Mouse (Mus musculus) myocyte (in vitro differentiated cells): ENCODE measurements at regions not wholly inside any gene's neighbourhood (a gene's known extent, or its start where the extent isn't known, plus 50 kb on each side); places are given as distances from the start of the nearest gene placed in this dataset.

Experiments used
- H3K27me3 ChIP-seq: one replicate; pipeline ENCODE4 v1.6.1; 2011; ENCODE audit not compliant: control insufficient read depth, insufficient read depth, insufficient read length
- H3K36me3 ChIP-seq: one replicate; pipeline ENCODE4 v1.6.1; 2011; ENCODE audit not compliant: control insufficient read depth, insufficient read depth
- H3K4me2 ChIP-seq: one replicate; pipeline ENCODE4 v1.6.1; 2011; ENCODE audit warnings: low read depth, control low read depth
- H3K4me3 ChIP-seq: one replicate; pipeline ENCODE4 v1.5.1; 2011; ENCODE audit warnings: mild to moderate bottlenecking, control low read depth, moderate library complexity
- H3K79me2 ChIP-seq: one replicate; pipeline ENCODE4 v1.6.1; 2011; ENCODE audit not compliant: control insufficient read depth, insufficient read depth
- H3ac ChIP-seq: one replicate; pipeline ENCODE4 v1.6.1; 2011; ENCODE audit not compliant: control insufficient read depth, insufficient read length
- CEBPB ChIP-seq: IDR thresholded peaks from 2 replicates; pipeline ENCODE4 v1.6.1; 2011; ENCODE audit warnings: mild to moderate bottlenecking, moderate library complexity; ENCODE audit not compliant: poor library complexity, insufficient read depth, severe bottlenecking
- E2F4 ChIP-seq: IDR thresholded peaks from one replicate; pipeline ENCODE4 v1.6.1; 2011; ENCODE audit warnings: mild to moderate bottlenecking, control low read depth, moderate library complexity; ENCODE audit not compliant: insufficient read depth
- MAX ChIP-seq: IDR thresholded peaks from one replicate; pipeline ENCODE4 v1.6.1; 2011; ENCODE audit warnings: low read depth, mild to moderate bottlenecking, control low read depth
- MYOD1 ChIP-seq, 3 experiments: IDR thresholded peaks; one replicate each; pipeline ENCODE4 v1.6.1; 2011; ENCODE audit warnings: control low read depth in 2 of 3, low read depth in 2 of 3, mild to moderate bottlenecking in 2 of 3, moderate library complexity in 1 of 3; ENCODE audit not compliant: insufficient read length in 2 of 3, control insufficient read depth in 1 of 3
- MYOG ChIP-seq, 3 experiments: IDR thresholded peaks; one replicate each; pipeline ENCODE4 v1.6.1; 2011; ENCODE audit warnings: control low read depth in 2 of 3, low read depth in 2 of 3, mild to moderate bottlenecking in 2 of 3; ENCODE audit not compliant: insufficient read length in 2 of 3, control insufficient read depth in 1 of 3, insufficient read depth in 1 of 3
- POLR2A ChIP-seq: IDR thresholded peaks from one replicate; pipeline ENCODE4 v1.6.1; 2011; ENCODE audit warnings: low read depth, mild to moderate bottlenecking, control low read depth, moderate library complexity; ENCODE audit not compliant: insufficient read length
- POLR2AphosphoS2 ChIP-seq: IDR thresholded peaks from one replicate; pipeline ENCODE4 v1.6.1; 2011; ENCODE audit warnings: low read depth, control low read depth; ENCODE audit not compliant: insufficient read length
- REST ChIP-seq: IDR thresholded peaks from one replicate; pipeline ENCODE4 v1.6.1; 2011; ENCODE audit warnings: mild to moderate bottlenecking, control low read depth, moderate library complexity; ENCODE audit not compliant: insufficient read depth, insufficient read length
- SRF ChIP-seq: IDR thresholded peaks from one replicate; pipeline ENCODE4 v1.6.1; 2011; ENCODE audit warnings: low read depth; ENCODE audit not compliant: control insufficient read depth, insufficient read length
- TCF12 ChIP-seq: IDR thresholded peaks from one replicate; pipeline ENCODE4 v1.6.1; 2011; ENCODE audit warnings: mild to moderate bottlenecking, control low read depth; ENCODE audit not compliant: poor library complexity, insufficient read depth, severe bottlenecking
- TCF3 ChIP-seq: IDR thresholded peaks from one replicate; pipeline ENCODE4 v1.6.1; 2011; ENCODE audit warnings: low read depth, control low read depth; ENCODE audit not compliant: insufficient read length
- USF1 ChIP-seq: IDR thresholded peaks from one replicate; pipeline ENCODE4 v1.6.1; 2011; ENCODE audit warnings: low read depth, mild to moderate bottlenecking, control low read depth, moderate library complexity

GRCm38 (mm10) chr9:98791709-98792108, 50.6 kb upstream of the Prr23a1 start:
- Histone ChIP-seq H3K36me3 (no peaks in the 10 kb centered on the region), H3K79me2 (no peaks in the 10 kb centered on the region), H3K4me2 (no peak overlapping the region), H3K4me3 (no peak overlapping the region), H3K27me3 (no peaks in the 10 kb centered on the region), H3ac (no peak overlapping the region)
- TF ChIP-seq POLR2AphosphoS2 (no peak), REST (no peak), USF1 (no peak), MYOG (IDR thresholded peaks at IDR 0.05; ENCODE audit: control insufficient read depth in 1 of 3, insufficient read depth in 1 of 3, insufficient read length in 2 of 3, low read depth in 2 of 3) (no peak)

GRCm38 (mm10) chr9:98773651-98774185, 68.6 kb upstream of the Prr23a1 start:
- H3K4me3 ChIP-seq = no peak overlapping the region
- H3K36me3 ChIP-seq = no peaks in the 10 kb centered on the region
- no peak for TF ChIP-seq TCF12
- no peak for TF ChIP-seq CEBPB
- TF ChIP-seq SRF = no peak
- no peak for TF ChIP-seq POLR2AphosphoS2
- no peak for TF ChIP-seq MYOG (IDR thresholded peaks at IDR 0.05; ENCODE audit: control insufficient read depth in 1 of 3, insufficient read depth in 1 of 3, insufficient read length in 2 of 3, low read depth in 2 of 3)
- no peak for TF ChIP-seq POLR2A
- TF ChIP-seq REST = no peak
- no peak for TF ChIP-seq E2F4
- TF ChIP-seq TCF3 = no peak
- no peak for TF ChIP-seq MAX
- no peak for TF ChIP-seq MYOD1 (IDR thresholded peaks at IDR 0.05; ENCODE audit: control insufficient read depth in 1 of 3, insufficient read length in 2 of 3, low read depth in 2 of 3)
- no peak for TF ChIP-seq USF1
- H3ac ChIP-seq = no peak overlapping the region
- H3K79me2 ChIP-seq = no peaks in the 10 kb centered on the region
- H3K4me2 ChIP-seq = no peak overlapping the region
- H3K27me3 ChIP-seq = no peaks in the 10 kb centered on the region

GRCm38 (mm10) chr9:98773212-98773611, 69.1 kb upstream of the Prr23a1 start:
- H3K36me3 ChIP-seq = no peaks in the 10 kb centered on the region
- H3K4me2 ChIP-seq = no peak overlapping the region
- TF ChIP-seq TCF3 (no peak), POLR2A (no peak), MYOD1 (IDR thresholded peaks at IDR 0.05; ENCODE audit: control insufficient read depth in 1 of 3, insufficient read length in 2 of 3, low read depth in 2 of 3) (no peak), SRF (no peak)
- no peaks in the 10 kb centered on the region for H3K79me2 ChIP-seq
- H3K27me3 ChIP-seq = no peaks in the 10 kb centered on the region
- no peak overlapping the region for H3K4me3 ChIP-seq
- H3ac ChIP-seq = no peak overlapping the region

GRCm38 (mm10) chr9:98754764-98755163, 87.5 kb upstream of the Prr23a1 start:
- Histone ChIP-seq H3K4me3 (no peak overlapping the region), H3K27me3 (no peaks in the 10 kb centered on the region), H3K79me2 (no peaks in the 10 kb centered on the region), H3ac (no peak overlapping the region), H3K36me3 (no peaks in the 10 kb centered on the region), H3K4me2 (no peak overlapping the region)
- no peak for TF ChIP-seq MAX
- TF ChIP-seq MYOG (IDR thresholded peaks at IDR 0.05; ENCODE audit: control insufficient read depth in 1 of 3, insufficient read depth in 1 of 3, insufficient read length in 2 of 3, low read depth in 2 of 3) = no peak
- TF ChIP-seq POLR2A = no peak
- no peak for TF ChIP-seq CEBPB
- no peak for TF ChIP-seq POLR2AphosphoS2
- no peak for TF ChIP-seq REST
- no peak for TF ChIP-seq SRF
- no peak for TF ChIP-seq TCF12
- TF ChIP-seq E2F4 = no peak
- TF ChIP-seq USF1 = no peak
- TF ChIP-seq TCF3 = no peak
- no peak for TF ChIP-seq MYOD1 (IDR thresholded peaks at IDR 0.05; ENCODE audit: control insufficient read depth in 1 of 3, insufficient read length in 2 of 3, low read depth in 2 of 3)

- Histone ChIP-seq H3K36me3 (no peaks in the 10 kb centered on the region), H3K4me3 (no peak overlapping the region), H3K27me3 (no peaks in the 10 kb centered on the region), H3ac (no peak overlapping the region), H3K79me2 (no peaks in the 10 kb centered on the region), H3K4me2 (no peak overlapping the region)
- TF ChIP-seq E2F4 (no peak), MYOD1 (IDR thresholded peaks at IDR 0.05; ENCODE audit: control insufficient read depth in 1 of 3, insufficient read length in 2 of 3, low read depth in 2 of 3) (no peak), CEBPB (no peak), POLR2AphosphoS2 (no peak), TCF3 (no peak), TCF12 (no peak), MYOG (IDR thresholded peaks at IDR 0.05; ENCODE audit: control insufficient read depth in 1 of 3, insufficient read depth in 1 of 3, insufficient read length in 2 of 3, low read depth in 2 of 3) (no peak), SRF (no peak), REST (no peak), USF1 (no peak), POLR2A (no peak), MAX (no peak)
Measured at GRCm38 (mm10) chr9:98753356-98753953, 88.8 kb upstream of the Prr23a1 start.
